In genomic region chr6:48675931-48676859, GRCm38 (mm10) we compare ENCODE assay signal across 8 mouse cellular contexts. TPM values are rescaled to one million over a fixed set of nuclear protein-coding genes. Genes with fewer than 3 reads are reported as not detected.
DNase-seq lines count a peak whose midpoint lies in the region; ATAC-seq and TF ChIP-seq lines count a peak whose summit lies in the region.

TSS of gene Gimap9 (plus strand) at chr6:48676129.

- peak within 1 kb of the TSS; percentile 38 for H3K4me3 ChIP-seq in kidney, embryonic 15.5 days (replicated peaks)
- H3K4me3 ChIP-seq in spleen, adult 2 months (ENCODE audit: extremely low read depth, insufficient read depth, insufficient read length), result peak within 1 kb of the TSS; percentile 97

- TF ChIP-seq CTCF in spleen, adult 2 months (IDR thresholded peaks at IDR 0.05; ENCODE audit: extremely low read depth, insufficient read depth, insufficient read length, insufficient replicate concordance), result no peak

- DNase-seq in heart, adult 8-10 months (ENCODE audit: low spot score), result peak; percentile 38
- peak; percentile 74 for DNase-seq in lung, postnatal 25 days (ENCODE audit: low spot score)
- peak; percentile 77 to 86 for DNase-seq in spleen, adult 2 months (ENCODE audit: low read depth in 1 of 2, low spot score in 2 of 2)
- no peak for DNase-seq in left cerebral cortex, postnatal 36 days (ENCODE audit: low spot score in 2 of 2)
- no peak for DNase-seq in gastrocnemius, adult 8-10 months (ENCODE audit: low spot score in 2 of 2)

- peak within 1 kb of the TSS; percentile 59 for H3K27ac ChIP-seq in kidney, embryonic 15.5 days
- peak within 1 kb of the TSS; percentile 95 for H3K27ac ChIP-seq in spleen, adult 2 months (ENCODE audit: insufficient read depth, low read length)

- H3K9me3 ChIP-seq in kidney, embryonic 15.5 days (replicated peaks), result no peaks in the 10 kb centered on the region

- no peaks in the 10 kb centered on the region for H3K27me3 ChIP-seq in kidney, embryonic 15.5 days
- H3K27me3 ChIP-seq in spleen, adult 2 months (ENCODE audit: control insufficient read depth, insufficient read depth, low read length), result no peaks in the 10 kb centered on the region

- WGBS in kidney, embryonic 15.5 days, result 33% methylated on average over 13 of the region's 13 CpGs
- under 1% methylated on average over 13 of the region's 13 CpGs for WGBS in spleen, adult 2 months

- H3K4me2 ChIP-seq in kidney, embryonic 15.5 days, result peak within 1 kb of the TSS; percentile 51

- peak; percentile 55 for ATAC-seq in CD4-positive, CD25-positive, alpha-beta regulatory T cell, adult 4 months
- ATAC-seq in activated CD4-positive, CD25-positive, alpha-beta regulatory T cell, adult 4 months, result peak; percentile 45
- ATAC-seq in kidney, embryonic 15.5 days (replicated peaks; ENCODE audit: low FRiP score), result 0 out of 2 replicates have a peak, but pooled peaks have one; percentile 56

- H3K4me1 ChIP-seq in kidney, embryonic 15.5 days, result peaks cover 12% of the 10 kb centered on the region
- peaks cover 22% of the 10 kb centered on the region for H3K4me1 ChIP-seq in spleen, adult 2 months (ENCODE audit: control insufficient read depth, insufficient read depth, insufficient read length)

- H3K36me3 ChIP-seq in kidney, embryonic 15.5 days, result no peaks in the 10 kb centered on the region
- peaks cover 3% of the 10 kb centered on the region; the same call in 1 of the 2 replicates for H3K36me3 ChIP-seq in spleen, adult 2 months (ENCODE audit: control insufficient read depth, insufficient read depth, low read length)

- intact Hi-C loops in left cerebral cortex, postnatal 36 days (cut with DNase I), result no loop called here

- TF ChIP-seq POLR2A in spleen, adult 2 months (IDR thresholded peaks at IDR 0.05; ENCODE audit: low read depth, low read length), result peak; percentile 98

- H3K9ac ChIP-seq in kidney, embryonic 15.5 days, result 0 out of 2 replicates have a peak within 1 kb of the TSS, but pooled peaks have one; percentile 26

RNA-seq across cellular contexts. Expression of gene Gimap9, which starts in this region (rescaled TPM):
- 100 to 1,000 TPM; 302 to 342 TPM for polyA plus RNA-seq in CD4-positive, CD25-positive, alpha-beta regulatory T cell, adult 4 months (2017; shearing (Covaris generic))
- 100 to 1,000 TPM; 237 to 239 TPM for polyA plus RNA-seq in activated CD4-positive, CD25-positive, alpha-beta regulatory T cell, adult 4 months (2017; shearing (Covaris generic))
- total RNA-seq in heart, adult 8-10 months (2022), result 1 to 10 TPM; 2.6 to 4.2 (median 3.1) TPM
- 11.7 and 12.6 TPM in 2 replicates for polyA plus RNA-seq in kidney, embryonic 15.5 days (2015; fragmentation: Nextera tagmentation; extraction: Ambion mirVana)
- polyA plus RNA-seq in spleen, adult 2 months (2012; rRNA removed), result 9.9 and 10.4 TPM in 2 replicates
- under 1 TPM; 0.37 to 0.57 TPM for total RNA-seq in left cerebral cortex, postnatal 36 days (2021)
- 1 to 10 TPM in 1 of 4 experiments, under 1 TPM in 3; 0.40 to 1.0 (median 0.62) TPM for total RNA-seq in gastrocnemius, adult 8-10 months (2022)

Comparison
In these comparisons a context has a peak if more than half of its experiments do, and no peak if none do; other contexts are left out.
1. RNA of gene Gimap9 (polyA plus RNA-seq): 302 to 342 TPM in CD4-positive, CD25-positive, alpha-beta regulatory T cell, adult 4 months and 237 to 239 TPM in activated CD4-positive, CD25-positive, alpha-beta regulatory T cell, adult 4 months; 11.7 to 12.6 TPM in kidney, embryonic 15.5 days and 9.9 to 10.4 TPM in spleen, adult 2 months; every median in the first group is over 10 times any median in the second.
2. DNase-seq: peak in heart, adult 8-10 months (single experiment), lung, postnatal 25 days (single experiment) and spleen, adult 2 months (2 of 2); none in left cerebral cortex, postnatal 36 days (0 of 2) and gastrocnemius, adult 8-10 months (0 of 2).
3. Peak in every context shown above with its lines, with median percentiles within 50 percentile points of each other: ATAC-seq.